Mouse (Mus musculus) kidney, postnatal 0 days (tissue): Measurements from ENCODE around the gene Gm12394. TPM values are rescaled to one million over a fixed set of nuclear protein-coding genes. Genes with fewer than 3 reads are reported as not detected.
"Not testable (repeated sequence)": the region's sequence is repeated elsewhere in the genome, so short reads cannot be mapped to it uniquely, and the experiment has no call there.

Source experiments
- ATAC-seq: fragments of 200-750 bp; cut with Nextera tagmentation; replicated peaks from 2 replicates; pipeline ENCODE4 v1.8.0; 2017; ENCODE audit warnings: low read depth, moderate number of reproducible peaks, moderate TSS enrichment, moderate library complexity; ENCODE audit not compliant: low FRiP score
- DNase-seq: peaks from one replicate; pipeline ENCODE4 v3.0.0-alpha.2; 2016; ENCODE audit warnings: low spot score
- H3K27ac ChIP-seq: fragments of 300-500 bp; sonication (generic); 2 replicates; pipeline ENCODE4 v1.5.1; 2014; ENCODE audit warnings: mild to moderate bottlenecking
- H3K27me3 ChIP-seq: fragments of 300-500 bp; sonication (generic); 2 replicates; pipeline ENCODE4 v1.6.1; 2014; ENCODE audit warnings: low read length, mixed read lengths; ENCODE audit not compliant: insufficient read depth
- H3K36me3 ChIP-seq: fragments of 300-500 bp; sonication (generic); 2 replicates; pipeline ENCODE4 v1.6.1; 2014; ENCODE audit warnings: low read length, mixed read lengths; ENCODE audit not compliant: insufficient read depth
- H3K4me1 ChIP-seq: fragments of 300-500 bp; sonication (generic); replicated peaks from 2 replicates; pipeline ENCODE4 v1.6.1; 2014; ENCODE audit warnings: antibody characterized with exemption, low read length, mixed read lengths; ENCODE audit not compliant: insufficient read depth
- H3K4me2 ChIP-seq: fragments of 300-500 bp; sonication (generic); 2 replicates; pipeline ENCODE4 v1.6.1; 2014; ENCODE audit warnings: mild to moderate bottlenecking, low read length, moderate library complexity, mixed read lengths
- H3K4me3 ChIP-seq: fragments of 300-500 bp; sonication (generic); replicated peaks from 2 replicates; pipeline ENCODE4 v1.5.1; 2014; ENCODE audit warnings: low read depth, low read length
- H3K9ac ChIP-seq: fragments of 300-500 bp; sonication (generic); 2 replicates; pipeline ENCODE4 v1.6.1; 2014; ENCODE audit warnings: low read depth, low read length
- H3K9me3 ChIP-seq: fragments of 300-500 bp; sonication (generic); replicated peaks from 2 replicates; pipeline ENCODE4 v1.6.1; 2016; ENCODE audit warnings: low read length, inconsistent platforms, mixed read lengths
- CTCF ChIP-seq: IDR thresholded peaks from 2 replicates; pipeline ENCODE4 v1.5.1; 2016; ENCODE audit warnings: antibody characterized with exemption, low read depth, mild to moderate bottlenecking, moderate library complexity
- WGBS: fragments of 180-500 bp; shearing (Covaris S2); extraction: QIAGEN DNeasy Blood & Tissue Kit; methylation state at CpG from one replicate; pipeline ENCODE4 v1.1.7; 2014; 5-methylcytosine and 5-hydroxymethylcytosine counted together
- polyA plus RNA-seq: library from polyadenylated mRNA; unstranded; fragments of >200 nt; fragmentation: Nextera tagmentation; extraction: Ambion mirVana; gene quantifications from 2 replicates; pipeline ENCODE4 v1.2.1, GENCODE M21; 2015

The Gm12394 gene
- polyA plus RNA-seq, 1 experiment from 2014 or later, result 0.14 TPM

GRCm38 (mm10) chr4:42868193-42868592, 11.6 kb upstream of the Gm12394 start:
- Histone ChIP-seq H3K4me1 (no peaks in the 10 kb centered on the region), H3K4me2 (no peak overlapping the region), H3K4me3 (no peak overlapping the region), H3K9ac (no peak overlapping the region), H3K27ac (no peak overlapping the region), H3K9me3 (no peaks in the 10 kb centered on the region), H3K36me3 (no peaks in the 10 kb centered on the region), H3K27me3 (no peaks in the 10 kb centered on the region)
- DNase-seq (no peak), ATAC-seq (no peak)
- TF ChIP-seq CTCF, result no peak
- WGBS, result 79% methylated on average over 5 of the region's 5 CpGs

GRCm38 (mm10) chr4:42867390-42867789, 10.8 kb upstream of the Gm12394 start:
- Histone ChIP-seq H3K27ac (no peak overlapping the region), H3K36me3 (no peaks in the 10 kb centered on the region), H3K4me2 (no peak overlapping the region), H3K27me3 (no peaks in the 10 kb centered on the region), H3K9me3 (no peaks in the 10 kb centered on the region), H3K9ac (no peak overlapping the region), H3K4me3 (no peak overlapping the region), H3K4me1 (no peaks in the 10 kb centered on the region)
- DNase-seq (peak; percentile 16), ATAC-seq (no peak)
- no peak for TF ChIP-seq CTCF
- WGBS, result 45% methylated on average over 3 of the region's 3 CpGs

GRCm38 (mm10) chr4:42863487-42863886, 6.9 kb upstream of the Gm12394 start:
- not testable (repeated sequence) for H3K4me1 ChIP-seq, H3K9me3 ChIP-seq, H3K4me3 ChIP-seq, H3K4me2 ChIP-seq, H3K27me3 ChIP-seq, ATAC-seq, H3K9ac ChIP-seq, DNase-seq, H3K36me3 ChIP-seq, H3K27ac ChIP-seq
- 94% methylated on average over 5 of the region's 5 CpGs for WGBS

GRCm38 (mm10) chr4:42860483-42860882, 3.9 kb upstream of the Gm12394 start:
- not testable (repeated sequence) for H3K9me3 ChIP-seq, ATAC-seq, DNase-seq

GRCm38 (mm10) chr4:42853788-42854187, 2.8 kb downstream of the Gm12394 start, which contains the start of gene Fam205a1:
Gene Fam205a1 (minus strand): TSS chr4:42853888.
- WGBS, result 100% methylated on average over 1 of the region's 1 CpGs
- not testable (repeated sequence) for DNase-seq, H3K9ac ChIP-seq, ATAC-seq, H3K27me3 ChIP-seq, H3K27ac ChIP-seq, H3K4me3 ChIP-seq, H3K4me1 ChIP-seq, H3K36me3 ChIP-seq, H3K9me3 ChIP-seq, H3K4me2 ChIP-seq

More at GRCm38 (mm10) chr4:42860483-42860882, 3.9 kb upstream of the Gm12394 start:
- not testable (repeated sequence) for H3K4me1 ChIP-seq, H3K4me2 ChIP-seq, H3K9ac ChIP-seq, H3K27ac ChIP-seq, H3K27me3 ChIP-seq, H3K4me3 ChIP-seq, H3K36me3 ChIP-seq
- whole genome bisulfite sequencing, result 73% methylated on average over 9 of the region's 9 CpGs

- ATAC-seq, H3K27ac ChIP-seq, H3K4me1 ChIP-seq, H3K27me3 ChIP-seq, H3K4me3 ChIP-seq, H3K36me3 ChIP-seq, H3K4me2 ChIP-seq, DNase-seq, H3K9ac ChIP-seq, H3K9me3 ChIP-seq: not testable (repeated sequence)
- WGBS, result no CpG with 5 or more reads among the region's 5 CpGs
These were observed 82.7 kb downstream of the Gm12394 start, which contains the start of gene Ccl21a for GRCm38 (mm10) chr4:42773893-42774292. Gene Ccl21a (minus strand): TSS chr4:42773993.

GRCm38 (mm10) chr4:42756477-42756876, 100.1 kb downstream of the Gm12394 start, which contains the start of gene Ccl19:
Gene Ccl19 (minus strand): TSS chr4:42756577.
- H3K4me2 ChIP-seq, H3K9me3 ChIP-seq, H3K27me3 ChIP-seq, H3K9ac ChIP-seq, ATAC-seq, H3K4me3 ChIP-seq, H3K4me1 ChIP-seq, DNase-seq, H3K27ac ChIP-seq, H3K36me3 ChIP-seq: not testable (repeated sequence)
- WGBS, result no CpG with 5 or more reads among the region's 6 CpGs

GRCm38 (mm10) chr4:42735245-42735644, 121.3 kb downstream of the Gm12394 start, which contains the start of gene 4930578G10Rik:
Gene 4930578G10Rik (plus strand): TSS chr4:42735545.
- not testable (repeated sequence) for H3K4me1 ChIP-seq, H3K4me2 ChIP-seq, H3K36me3 ChIP-seq, H3K9me3 ChIP-seq, H3K4me3 ChIP-seq, DNase-seq, H3K27me3 ChIP-seq, H3K27ac ChIP-seq, ATAC-seq, H3K9ac ChIP-seq
- no CpG with 5 or more reads among the region's 13 CpGs for WGBS
